Mouse (Mus musculus) layer of hippocampus, adult 9-10 months (tissue): Measurements from ENCODE around the gene Pla2g12a.

Source experiments
- DNase-seq: peaks from one replicate; pipeline ENCODE4 v3.0.0; 2022; ENCODE audit warnings: low spot score

The Pla2g12a gene

GRCm38 (mm10) chr3:129878405-129879021 is at the start of gene Pla2g12a:
Pla2g12a (plus strand) TSS chr3:129878606.
- peak; percentile 74 for DNase-seq

GRCm38 (mm10) chr3:129830626-129831025 is 47.8 kb upstream of the Pla2g12a start:
- DNase-seq = no peak

GRCm38 (mm10) chr3:129831035-129831568 is 47.3 kb upstream of the Pla2g12a start, which contains the start of gene Gar1:
Gar1 (minus strand) TSS chr3:129831396.
- DNase-seq = peak; percentile 84

GRCm38 (mm10) chr3:129835388-129835934 is 42.9 kb upstream of the Pla2g12a start, which contains the start of gene Cfi:
Cfi (plus strand) TSS chr3:129835884.
- DNase-seq = no peak

GRCm38 (mm10) chr3:129836051-129836697 is 42.2 kb upstream of the Pla2g12a start:
- no peak for DNase-seq

GRCm38 (mm10) chr3:129836965-129837364 is 41.4 kb upstream of the Pla2g12a start:
- no peak for DNase-seq

GRCm38 (mm10) chr3:129838017-129838416 is 40.4 kb upstream of the Pla2g12a start:
- no peak for DNase-seq

GRCm38 (mm10) chr3:129845868-129846267 is 32.5 kb upstream of the Pla2g12a start:
- DNase-seq = no peak

- DNase-seq = no peak
Observed at GRCm38 (mm10) chr3:129846846-129847245, 31.6 kb upstream of the Pla2g12a start.

GRCm38 (mm10) chr3:129862592-129862991 is 15.8 kb upstream of the Pla2g12a start:
- no peak for DNase-seq

- no peak for DNase-seq
Observed at GRCm38 (mm10) chr3:129863698-129864097, 14.7 kb upstream of the Pla2g12a start.

GRCm38 (mm10) chr3:129877327-129877726 is 1.1 kb upstream of the Pla2g12a start:
- DNase-seq = no peak

- DNase-seq = no peak
Observed at GRCm38 (mm10) chr3:129879131-129879757, 838 bp downstream of the Pla2g12a start.

GRCm38 (mm10) chr3:129879913-129880312 is 1.5 kb downstream of the Pla2g12a start:
- no peak for DNase-seq

GRCm38 (mm10) chr3:129880925-129881593 is 2.7 kb downstream of the Pla2g12a start:
- DNase-seq = no peak

GRCm38 (mm10) chr3:129885577-129885976 is 7.2 kb downstream of the Pla2g12a start:
- no peak for DNase-seq

- DNase-seq = no peak
Observed at GRCm38 (mm10) chr3:129886430-129886829, 8.0 kb downstream of the Pla2g12a start.

GRCm38 (mm10) chr3:129887779-129888517 is 9.5 kb downstream of the Pla2g12a start:
- no peak for DNase-seq

- DNase-seq = no peak
Observed at GRCm38 (mm10) chr3:129892003-129892402, 13.6 kb downstream of the Pla2g12a start.

- no peak for DNase-seq
Observed at GRCm38 (mm10) chr3:129893143-129893542, 14.7 kb downstream of the Pla2g12a start.

GRCm38 (mm10) chr3:129896591-129896990 is 18.2 kb downstream of the Pla2g12a start:
- no peak for DNase-seq
